Mouse (Mus musculus): ENCODE measurements around the gene Galm.

Gene Galm

DNA sequence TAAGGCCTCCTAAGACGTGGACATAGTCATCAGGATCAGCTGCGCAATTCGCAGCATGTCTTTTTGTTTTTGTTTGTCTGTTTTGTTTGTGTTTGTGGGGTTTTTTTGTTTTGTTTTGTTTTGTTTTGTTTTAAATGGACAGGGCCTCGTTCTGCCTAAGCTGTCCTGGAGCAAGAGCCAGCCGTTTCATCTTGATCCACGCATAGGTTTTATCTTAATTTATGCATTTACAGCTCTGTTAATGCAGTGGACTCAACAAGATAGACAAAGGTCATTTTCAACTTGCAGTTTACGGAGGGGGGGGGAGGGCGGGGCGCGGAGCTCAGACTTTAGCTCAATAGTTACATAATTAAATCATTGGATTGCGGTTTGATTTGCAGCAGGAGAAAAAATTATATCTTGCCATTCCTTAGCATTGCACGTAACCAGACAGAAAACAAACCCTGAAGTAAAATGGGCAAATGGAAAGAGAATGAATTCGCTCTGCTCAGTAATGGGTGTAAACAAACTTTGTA is 1.3 kb downstream of the Galm start:
- DNase-seq (ENCODE audit: low read depth): no peak

DNA sequence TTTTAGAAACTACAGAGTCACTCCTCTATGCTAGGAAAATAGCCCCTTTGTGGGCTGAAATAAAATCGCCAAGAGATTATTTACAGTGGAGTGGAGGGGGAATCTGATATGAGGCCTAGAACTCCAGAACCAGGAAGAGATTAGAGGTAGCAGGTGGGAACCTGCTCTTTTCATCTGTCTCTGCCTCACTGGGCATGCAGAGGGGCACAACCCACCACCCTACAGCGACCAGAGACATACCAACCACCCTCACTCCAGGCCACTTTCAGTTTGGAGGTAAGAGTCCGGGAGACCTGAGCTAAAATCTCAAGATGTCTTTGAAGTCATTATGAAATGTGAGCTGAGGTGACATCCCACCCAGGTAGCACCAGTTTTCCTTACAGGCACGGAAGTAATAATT is 2.1 kb downstream of the Galm start:
- no peak for DNase-seq (ENCODE audit: low read depth)

DNA sequence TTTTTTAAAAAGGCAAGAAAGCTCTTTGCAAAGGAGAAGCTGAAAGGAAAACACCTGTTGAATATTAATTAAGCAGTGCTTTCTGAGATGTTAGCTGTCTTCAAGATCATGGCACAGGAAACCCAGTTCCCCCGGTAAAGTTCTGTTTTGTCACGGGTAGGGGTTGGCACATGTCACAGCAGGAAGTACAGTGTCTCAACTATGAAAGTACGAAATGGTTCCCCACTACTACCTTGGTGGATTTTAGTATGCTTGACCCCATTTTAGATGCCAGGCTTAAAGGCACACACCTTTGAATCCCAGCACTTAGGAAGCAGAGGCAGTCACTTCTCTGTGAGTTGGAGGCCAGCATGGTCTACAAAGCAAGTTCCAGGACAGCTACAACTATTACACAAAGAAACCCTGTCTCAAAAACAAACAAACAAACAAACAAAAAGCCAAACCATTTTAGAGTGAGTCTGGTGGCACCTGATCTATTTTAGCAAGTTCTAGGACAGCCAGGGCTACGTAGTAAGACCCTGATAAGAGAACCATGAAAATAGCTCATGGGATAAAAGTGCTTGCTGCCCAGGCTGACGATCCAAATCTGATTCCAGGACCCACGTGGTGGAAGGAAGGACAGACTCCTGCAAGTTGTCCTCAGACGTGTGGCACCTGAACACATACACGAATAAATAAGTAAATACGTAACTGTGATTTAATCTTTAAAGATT is 3.6 kb downstream of the Galm start:
- DNase-seq (ENCODE audit: low read depth): no peak

DNA sequence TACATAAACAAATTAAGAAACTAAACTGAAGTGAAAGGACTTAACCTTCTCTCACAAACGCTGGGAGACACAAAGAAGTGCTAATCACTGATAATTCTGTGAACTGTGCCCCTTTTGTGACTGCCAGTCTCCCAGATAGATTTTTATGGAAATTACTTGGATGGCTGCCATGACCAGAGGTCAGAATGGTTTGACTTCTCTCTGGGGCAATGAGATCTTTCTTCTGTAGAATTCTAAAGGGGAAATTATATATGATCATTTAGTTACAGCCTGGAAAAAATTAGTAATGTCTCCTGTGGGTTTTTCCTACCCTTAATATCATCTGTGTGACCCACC is 4.1 kb downstream of the Galm start:
- DNase-seq (ENCODE audit: low read depth): no peak

DNA sequence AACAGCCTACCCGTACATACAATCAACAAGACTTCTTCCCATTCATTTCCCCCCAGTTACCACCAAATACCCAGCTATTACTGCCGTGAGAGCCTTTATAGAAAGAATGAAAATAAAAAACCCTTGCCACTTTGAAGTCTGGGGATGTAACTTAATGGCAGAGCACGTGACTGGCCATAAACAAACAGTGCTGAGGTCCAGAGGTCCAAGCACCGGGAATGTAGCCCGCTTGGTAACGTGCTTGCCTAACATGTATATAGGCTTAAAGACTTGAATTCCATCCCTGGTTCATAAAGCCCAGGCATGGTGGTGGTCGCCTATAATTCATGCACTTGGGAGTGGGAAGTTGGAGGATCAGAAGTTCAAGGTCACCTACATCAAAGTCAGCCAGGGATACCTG is 4.6 kb downstream of the Galm start:
- no peak for DNase-seq (ENCODE audit: low read depth)

DNA sequence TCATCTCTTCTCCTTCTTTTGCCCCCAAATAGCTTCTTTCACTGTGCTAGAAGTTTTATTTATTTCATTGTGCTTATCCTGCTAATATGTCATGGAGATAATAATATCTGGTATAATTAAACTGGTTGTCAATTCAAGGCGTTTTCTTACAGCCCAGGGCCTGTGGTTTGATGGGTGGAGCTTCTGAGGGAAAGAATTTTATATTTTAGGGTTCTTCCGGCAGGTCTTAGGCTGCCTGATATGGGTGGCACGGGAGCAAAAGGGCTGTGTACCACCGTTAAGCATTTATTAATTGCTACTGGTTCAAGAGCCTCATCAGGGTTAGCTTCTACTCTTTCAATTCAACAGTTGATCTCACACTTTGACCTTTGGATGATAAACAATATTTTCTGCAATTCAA is 5.2 kb downstream of the Galm start:
- no peak for DNase-seq (ENCODE audit: low read depth)

DNA sequence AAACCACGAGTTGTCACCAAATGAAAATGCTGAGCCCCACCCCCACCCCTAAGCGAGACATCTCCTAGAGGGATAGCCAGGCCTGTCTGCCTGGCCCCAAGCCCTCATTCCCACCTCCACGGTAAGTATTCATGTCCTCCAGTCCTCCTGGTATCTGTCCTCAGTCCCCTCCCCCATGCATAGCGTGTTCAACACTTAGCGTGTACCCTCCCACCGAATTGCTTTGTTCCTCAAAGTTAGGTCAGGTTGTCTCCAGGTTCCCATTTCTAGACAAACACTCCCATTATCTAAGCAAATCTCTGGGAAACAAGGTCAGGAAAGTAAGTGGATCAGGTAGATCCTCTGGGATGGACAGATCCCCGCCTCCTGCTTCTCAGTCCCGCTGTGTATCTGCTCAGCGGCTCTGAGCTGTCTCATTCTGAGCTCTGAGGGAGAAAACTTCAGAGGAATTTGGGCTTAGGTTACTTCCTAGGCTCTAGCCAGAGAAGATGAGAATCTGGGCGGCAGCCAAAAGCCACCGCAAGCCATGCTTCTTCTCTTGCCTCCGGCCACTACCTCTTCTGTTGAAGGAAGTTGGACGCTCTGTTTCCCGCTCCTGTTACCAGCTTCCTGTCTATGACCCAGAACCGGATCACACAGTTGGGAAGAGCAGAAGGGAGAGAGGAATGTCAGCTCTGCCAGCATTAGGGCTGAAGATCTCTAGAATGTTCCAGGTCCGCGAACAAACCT is 11.3 kb downstream of the Galm start:
- no peak for DNase-seq (ENCODE audit: low read depth)

DNA sequence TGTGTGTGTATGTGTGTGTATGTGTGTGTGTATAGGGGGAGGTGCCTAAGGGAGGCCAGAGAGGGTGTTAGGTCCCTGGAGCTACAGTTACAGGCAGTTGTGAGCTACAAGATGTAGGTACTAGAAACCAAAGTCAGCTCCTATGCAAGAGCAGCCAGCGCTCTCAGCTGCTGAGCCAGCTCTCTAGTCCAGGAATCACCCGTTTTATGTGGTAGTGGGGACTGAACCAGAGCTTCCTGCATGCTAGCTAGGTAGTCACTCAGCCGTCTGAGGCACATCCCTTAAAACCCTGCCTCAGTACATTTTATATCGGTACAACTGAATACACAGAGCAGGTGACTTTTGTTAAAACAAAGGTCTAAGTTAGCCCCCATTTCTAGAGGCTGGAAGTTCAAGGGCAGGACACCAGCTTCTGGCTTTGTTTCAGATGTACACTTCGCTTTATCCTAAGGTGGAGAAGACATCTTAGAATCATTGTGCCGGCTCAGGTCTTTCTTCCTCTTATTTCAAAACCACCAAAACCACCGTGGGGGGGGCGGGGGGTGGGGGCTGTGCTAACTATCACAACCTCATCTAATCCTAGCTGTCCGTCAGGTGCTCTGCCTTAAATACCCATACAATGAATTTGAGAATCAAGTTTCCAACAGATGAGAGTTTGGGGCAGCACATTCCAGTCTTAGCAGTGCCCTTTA is 12.6 kb downstream of the Galm start:
- no peak for DNase-seq (ENCODE audit: low read depth)

DNA sequence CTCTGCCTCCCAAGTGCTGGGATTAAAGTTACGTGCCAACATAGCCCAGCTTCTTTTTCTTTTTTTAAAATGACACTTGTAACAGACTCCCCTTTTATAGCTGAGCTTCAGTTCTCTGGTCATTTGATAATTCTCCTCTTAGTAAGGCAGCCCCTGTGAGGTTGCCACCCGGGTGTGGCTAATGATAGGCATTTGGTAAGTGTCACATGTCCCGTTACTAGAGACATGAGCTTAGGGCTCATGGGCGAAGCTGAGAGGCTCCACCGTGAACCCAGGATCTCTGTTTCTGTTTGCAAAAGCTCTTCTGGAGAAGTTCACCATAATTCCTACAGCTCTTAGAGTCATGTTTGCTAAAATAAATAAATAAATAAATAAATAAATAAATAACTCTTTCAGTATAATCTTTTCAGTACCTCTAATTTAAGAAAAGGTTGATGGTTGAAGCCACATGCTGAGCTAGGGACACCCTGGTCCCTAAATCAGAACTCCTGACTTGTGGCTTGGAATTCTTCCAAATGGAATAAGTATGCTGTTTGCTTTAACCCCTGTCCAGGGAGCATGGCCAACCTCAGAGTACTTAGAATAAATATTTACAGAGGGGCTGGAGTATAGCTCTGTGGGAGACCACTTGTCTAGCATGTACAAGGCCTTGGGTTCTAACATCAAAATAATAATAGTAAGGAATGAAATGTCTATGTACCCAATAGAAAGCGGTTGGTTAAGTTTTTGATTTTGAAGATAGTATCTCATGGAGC is 16.4 kb downstream of the Galm start:
- no peak for DNase-seq (ENCODE audit: low read depth)

DNA sequence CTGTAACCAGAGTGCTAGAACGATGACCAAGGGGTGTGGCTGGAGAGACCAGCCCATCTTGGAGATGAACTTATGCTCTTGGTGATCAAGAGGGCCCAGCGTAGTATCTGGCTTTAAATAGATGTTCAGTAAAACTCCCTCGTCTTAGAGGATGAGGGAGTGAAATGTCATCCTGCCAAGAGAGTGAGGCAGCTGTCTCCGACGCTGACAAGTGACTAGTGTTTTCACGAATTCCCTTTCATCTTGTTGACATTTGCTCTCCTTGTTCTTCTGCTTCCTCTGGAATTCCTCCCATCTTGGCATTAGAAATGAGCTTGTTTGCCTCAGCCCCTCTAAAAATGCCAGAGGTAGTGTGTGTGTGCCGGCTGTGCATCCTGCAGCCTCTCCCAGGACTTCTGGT is 17.9 kb downstream of the Galm start:
- no peak for DNase-seq (ENCODE audit: low read depth)

DNA sequence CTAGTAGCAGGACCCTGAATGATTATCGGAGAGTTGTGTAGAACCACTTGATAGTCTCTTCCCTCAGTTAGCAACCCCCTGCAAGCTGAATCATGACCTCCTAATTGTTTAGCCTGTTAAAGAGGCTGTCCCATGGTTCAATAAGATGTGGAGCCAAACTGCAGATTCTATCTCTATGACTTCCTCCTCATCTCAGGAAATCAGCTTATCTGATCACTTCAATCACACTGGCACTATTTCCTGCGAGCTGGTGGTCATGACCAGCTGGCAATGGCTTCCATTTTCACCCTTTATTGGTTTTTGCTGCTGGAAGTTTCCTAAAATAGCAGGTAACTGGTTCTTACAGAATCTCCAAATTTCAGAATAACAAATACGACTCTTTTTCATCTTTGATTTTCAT is 18.5 kb downstream of the Galm start:
- no peak for DNase-seq (ENCODE audit: low read depth)

DNA sequence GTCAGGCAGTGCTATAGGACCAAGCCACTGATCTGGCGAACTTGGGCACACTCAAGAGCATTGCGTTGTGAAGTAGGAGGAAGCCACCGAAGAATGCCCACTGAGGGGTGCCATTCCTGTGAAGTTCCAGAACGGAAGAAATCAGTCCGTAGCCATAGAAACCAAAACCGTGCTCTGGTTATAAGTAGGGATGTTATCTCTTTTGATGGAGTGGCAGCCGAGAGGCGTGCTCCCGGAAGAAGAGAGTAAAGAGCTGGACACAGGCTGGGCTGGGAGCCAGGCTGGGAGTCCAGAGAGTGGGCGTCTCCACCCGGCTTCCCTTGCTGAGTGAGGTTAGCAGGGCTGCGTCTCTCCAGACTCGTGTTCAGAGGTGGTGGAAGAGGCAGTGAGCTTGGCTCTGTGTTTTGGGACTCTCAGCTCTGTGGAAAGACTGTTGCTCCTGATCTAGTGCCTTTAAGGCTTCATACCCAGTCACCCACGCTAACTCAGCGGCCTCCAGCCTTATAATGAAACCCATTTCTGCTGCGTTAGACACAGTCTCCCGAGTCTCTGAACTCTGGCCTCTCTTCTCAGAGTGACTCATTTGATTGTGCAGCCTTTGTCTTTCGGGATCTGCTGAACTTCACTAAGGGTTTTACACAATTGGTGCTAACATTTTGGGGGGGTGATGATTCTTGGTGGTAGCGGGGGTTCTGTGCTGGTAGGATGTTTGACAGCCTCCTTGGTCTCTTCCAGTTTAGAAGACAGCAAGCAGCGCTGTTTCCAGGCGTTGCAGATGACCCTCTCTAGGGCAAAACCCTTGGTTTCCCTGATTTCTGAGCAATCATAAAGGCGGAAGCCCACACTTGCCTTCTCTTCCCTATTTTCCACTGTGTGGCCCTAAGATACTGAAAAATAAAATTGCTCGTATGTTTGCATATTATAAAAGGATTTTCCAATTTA is 21.1 kb downstream of the Galm start:
- DNase-seq (ENCODE audit: low read depth): peak; percentile 65

DNA sequence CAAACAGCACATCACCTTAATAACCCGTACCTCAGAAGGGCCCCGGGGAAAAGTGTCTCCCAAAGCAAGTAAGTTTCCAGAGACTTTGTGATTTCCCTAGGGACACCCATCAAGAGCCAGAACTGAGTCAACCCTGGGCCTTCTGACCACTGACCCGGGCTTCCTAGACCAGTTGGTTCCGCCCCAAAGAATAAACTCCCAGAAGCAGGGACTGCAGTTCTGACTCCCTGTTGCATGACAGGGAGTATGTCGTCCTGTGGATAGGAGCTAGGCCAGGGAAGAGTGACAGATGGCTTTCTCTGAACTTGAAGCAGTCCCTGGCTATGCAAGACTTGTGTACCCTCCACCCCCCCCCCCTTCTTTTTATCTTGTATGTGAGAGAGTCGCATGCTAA is 21.7 kb downstream of the Galm start:
- no peak for DNase-seq (ENCODE audit: low read depth)

DNA sequence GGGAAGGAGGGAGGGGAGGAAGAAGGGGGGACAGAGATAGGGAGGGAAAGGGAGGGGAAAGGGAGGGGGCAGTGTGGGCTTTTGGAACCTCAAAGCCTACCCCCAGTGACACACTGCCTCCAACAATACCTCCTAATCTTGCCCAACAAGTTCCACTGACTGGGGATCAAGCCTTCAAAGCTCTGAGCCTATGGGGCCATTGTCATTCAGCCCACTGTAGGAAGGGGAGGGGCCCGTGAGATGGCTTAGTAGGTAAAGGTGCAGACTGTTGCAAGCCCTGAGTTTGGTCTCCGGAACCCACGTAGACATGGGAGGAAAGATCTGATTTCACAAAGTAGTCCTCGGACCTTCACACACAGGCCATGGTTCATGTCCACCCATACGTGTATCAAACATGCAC is 24.1 kb downstream of the Galm start:
- no peak for DNase-seq (ENCODE audit: low read depth)

DNA sequence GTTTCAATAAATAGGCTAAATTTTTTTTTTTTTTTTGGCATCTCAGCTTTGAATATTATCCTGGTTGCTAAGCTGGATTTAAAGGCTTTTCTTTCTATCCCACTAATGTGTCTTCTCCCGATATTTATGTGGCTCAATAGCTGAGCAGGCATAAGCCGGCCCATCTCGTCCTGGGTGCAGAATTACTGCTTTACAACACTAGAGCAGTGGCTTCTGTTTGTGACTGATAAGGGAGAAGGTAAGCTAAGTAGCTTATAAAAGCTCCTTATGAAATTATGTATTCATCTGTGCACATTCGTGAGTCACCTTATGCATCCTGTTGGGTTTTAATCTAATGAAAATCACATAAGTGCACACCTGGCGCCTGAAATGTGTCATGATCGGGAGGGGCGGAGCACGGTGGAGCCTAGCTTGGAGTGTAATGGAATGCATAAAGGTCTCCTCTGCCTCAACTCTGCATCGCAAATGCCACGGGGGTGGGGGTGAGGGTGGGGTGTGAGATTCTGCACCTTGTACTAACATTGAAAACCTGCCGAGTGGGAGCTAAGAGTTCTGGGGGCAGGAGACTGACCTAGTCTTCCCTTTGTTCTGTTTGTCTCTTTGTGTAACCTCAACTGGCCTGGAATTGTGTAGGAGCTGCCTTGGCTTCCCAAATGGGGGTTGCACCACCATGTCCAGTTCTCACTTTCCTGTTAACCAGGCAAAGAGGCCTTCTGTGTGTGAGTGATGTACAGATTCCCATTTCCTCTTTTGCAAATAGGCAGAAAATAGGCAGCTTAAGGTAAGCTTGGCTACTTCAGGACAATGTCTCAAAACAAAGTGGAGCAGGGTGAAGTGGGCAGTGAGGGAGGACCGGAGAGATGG is 25.7 kb downstream of the Galm start:
- DNase-seq (ENCODE audit: low read depth): no peak

DNA sequence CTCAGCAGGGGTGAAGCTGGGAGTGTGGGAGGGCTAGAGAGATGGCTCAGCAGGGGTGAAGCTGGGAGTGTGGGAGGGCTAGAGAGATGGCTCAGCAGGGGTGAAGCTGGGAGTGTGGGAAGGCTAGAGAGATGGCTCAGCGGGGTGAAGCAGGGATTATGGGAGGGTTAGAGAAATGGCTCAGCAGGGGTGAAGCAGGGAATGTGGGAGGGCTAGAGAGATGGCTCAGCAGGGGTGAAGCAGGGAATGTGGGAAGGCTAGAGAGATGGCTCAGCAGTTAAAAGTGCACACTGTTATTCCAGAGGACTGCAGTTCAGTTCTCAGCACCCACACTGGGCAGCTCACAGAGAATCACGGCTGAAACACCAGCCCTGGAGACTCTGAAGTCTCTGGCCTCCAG is 26.4 kb downstream of the Galm start:
- DNase-seq (ENCODE audit: low read depth): no peak

DNA sequence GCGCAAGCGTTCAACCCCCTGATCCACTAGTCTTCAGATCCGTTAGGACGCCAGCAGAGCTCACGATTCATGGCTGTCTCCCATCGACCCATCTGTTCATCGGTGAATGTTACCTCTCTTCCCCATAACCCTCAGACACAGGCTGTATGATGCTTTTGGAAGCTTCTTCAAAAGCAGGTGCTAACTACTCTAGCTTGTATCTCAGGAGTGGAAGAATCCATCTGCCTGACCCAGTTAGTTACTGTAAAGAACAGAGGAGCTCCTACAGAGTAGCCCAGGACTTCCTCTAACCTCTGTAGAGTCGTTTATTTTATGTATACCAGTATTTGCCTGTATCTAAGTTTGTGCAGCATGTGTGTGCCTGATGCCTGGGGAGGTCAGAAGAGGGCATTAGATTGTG is 29.6 kb downstream of the Galm start:
- DNase-seq (ENCODE audit: low read depth): no peak

DNA sequence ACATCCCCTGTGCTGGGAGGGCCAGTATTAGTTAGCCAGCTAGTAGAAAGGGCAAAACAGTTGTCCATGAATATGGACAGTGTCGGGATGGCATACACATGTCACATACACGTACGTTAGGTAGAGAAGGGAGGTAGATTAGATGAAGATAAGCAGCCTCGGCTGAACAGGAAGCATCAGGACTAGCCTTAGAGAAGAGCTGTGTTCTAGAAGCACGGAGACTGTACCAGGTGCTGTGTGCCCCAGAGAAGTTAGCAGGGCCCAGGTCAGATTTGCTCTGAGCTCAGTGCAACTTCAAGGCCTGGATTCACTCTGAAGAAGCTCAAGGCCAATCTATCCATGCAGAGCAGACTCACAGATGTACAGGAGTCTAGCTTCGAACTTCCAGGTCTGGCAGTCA is 30.2 kb downstream of the Galm start:
- no peak for DNase-seq (ENCODE audit: low read depth)

DNA sequence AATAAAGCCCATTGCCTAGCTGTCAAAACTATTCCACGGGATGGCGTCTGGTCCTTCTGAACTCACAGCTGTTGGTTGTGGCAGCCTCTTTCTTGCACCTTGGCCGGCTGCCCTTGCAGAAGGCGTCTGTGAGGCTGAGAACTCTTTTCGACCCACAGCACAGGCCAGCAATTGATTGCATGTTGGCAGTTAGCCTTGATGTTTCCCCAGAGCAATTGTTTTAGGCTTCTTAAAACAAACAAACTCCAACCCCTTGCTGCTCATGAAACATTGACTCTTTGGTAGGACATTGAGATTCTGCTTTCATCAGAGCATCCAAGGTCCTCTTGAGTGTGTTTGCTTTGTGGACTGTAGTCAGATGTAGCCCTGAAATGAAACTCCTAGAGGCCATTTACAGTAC is 33.2 kb downstream of the Galm start:
- DNase-seq (ENCODE audit: low read depth): peak; percentile 84

DNA sequence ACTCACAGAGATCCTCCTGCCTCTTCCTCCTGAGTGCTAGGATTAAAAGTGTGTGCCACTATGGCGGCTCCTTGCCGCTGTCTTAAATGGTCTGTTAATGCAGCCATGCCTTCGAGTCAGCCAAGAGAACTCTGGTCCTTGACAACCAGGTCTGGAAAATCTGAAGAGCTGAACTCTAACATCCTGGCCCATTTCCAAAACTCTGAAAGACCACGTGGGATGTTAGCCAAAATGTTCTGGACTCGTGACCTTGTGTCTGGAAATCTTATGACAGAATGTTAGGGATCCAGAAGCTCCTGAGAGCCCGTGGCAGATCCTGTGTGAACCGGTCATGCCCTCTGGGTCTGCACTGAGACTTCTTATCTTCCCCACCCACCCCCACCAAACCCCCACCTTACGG is 36.7 kb downstream of the Galm start:
- DNase-seq (ENCODE audit: low read depth): no peak

Data from NIH3T3 (cell line).